Mouse (Mus musculus): ENCODE results near the gene Crb3. TPM values are rescaled to one million over a fixed set of nuclear protein-coding genes. Genes with fewer than 3 reads are reported as not detected.

Gene Crb3
- polyA plus RNA-seq, 1 experiment from 2014 or later: 2.4 TPM

DNA sequence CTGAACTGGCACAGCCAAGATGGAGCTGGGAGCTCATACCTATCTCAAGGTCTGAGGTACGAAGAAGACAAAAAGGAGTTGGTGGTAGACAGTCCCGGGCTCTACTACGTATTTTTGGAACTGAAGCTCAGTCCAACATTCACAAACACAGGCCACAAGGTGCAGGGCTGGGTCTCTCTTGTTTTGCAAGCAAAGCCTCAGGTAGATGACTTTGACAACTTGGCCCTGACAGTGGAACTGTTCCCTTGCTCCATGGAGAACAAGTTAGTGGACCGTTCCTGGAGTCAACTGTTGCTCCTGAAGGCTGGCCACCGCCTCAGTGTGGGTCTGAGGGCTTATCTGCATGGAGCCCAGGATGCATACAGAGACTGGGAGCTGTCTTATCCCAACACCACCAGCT is 48.2 kb downstream of the Crb3 start:
- no peak overlapping the region for H3K9ac ChIP-seq (replicated peaks)
- H3K4me1 ChIP-seq (replicated peaks): peaks cover 22% of the 10 kb centered on the region
- H3K9me3 ChIP-seq: no peaks in the 10 kb centered on the region
- no peak overlapping the region for H3K27ac ChIP-seq
- H3K4me2 ChIP-seq: peak overlapping the region; percentile 11
- ATAC-seq (ENCODE audit: insufficient number of reproducible peaks, insufficient read depth, low FRiP score, low TSS enrichment, low read depth): no peak
- 92% methylated on average over 5 of the region's 5 CpGs for WGBS
- 0 out of 2 replicates have a peak, but pooled peaks cover 4% of the 10 kb centered on the region for H3K36me3 ChIP-seq
- H3K27me3 ChIP-seq: no peaks in the 10 kb centered on the region
- H3K4me3 ChIP-seq (replicated peaks): no peak overlapping the region

DNA sequence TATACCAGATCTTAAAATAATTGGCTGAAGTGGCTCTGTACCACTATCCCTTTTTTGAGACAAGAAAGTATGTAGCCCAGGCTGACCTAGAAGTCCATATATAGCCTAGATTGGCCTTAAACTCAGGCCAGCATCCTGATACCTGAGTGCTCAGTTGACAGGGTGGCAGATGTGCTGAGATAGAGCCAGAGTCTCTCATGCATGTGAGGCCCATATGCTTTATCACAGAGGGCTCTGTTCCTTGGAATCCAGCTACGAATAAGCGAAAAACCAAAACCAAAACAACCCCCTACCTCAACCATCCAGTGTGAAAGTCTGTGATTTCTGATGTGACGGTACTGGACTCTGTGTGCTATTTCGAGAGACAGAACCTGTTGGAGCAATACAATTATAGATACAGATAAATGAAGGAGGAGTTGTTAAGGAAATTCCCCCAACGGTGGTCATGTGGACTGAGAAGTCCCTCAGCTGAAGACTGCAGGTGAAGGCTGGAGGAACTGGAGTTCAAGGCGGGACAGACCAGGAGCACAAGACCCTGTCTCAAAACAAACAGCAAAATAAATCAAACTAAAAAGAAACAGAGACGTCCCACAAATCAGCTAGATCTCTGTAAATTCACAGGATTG is 49.2 kb downstream of the Crb3 start:
- Histone ChIP-seq H3K27ac (no peak overlapping the region), H3K4me1 (replicated peaks) (peaks cover 22% of the 10 kb centered on the region), H3K36me3 (0 out of 2 replicates have a peak, but pooled peaks cover 4% of the 10 kb centered on the region), H3K4me3 (replicated peaks) (no peak overlapping the region), H3K4me2 (no peak overlapping the region), H3K9ac (replicated peaks) (no peak overlapping the region), H3K27me3 (no peaks in the 10 kb centered on the region), H3K9me3 (no peaks in the 10 kb centered on the region)
- ATAC-seq (ENCODE audit: insufficient number of reproducible peaks, insufficient read depth, low FRiP score, low TSS enrichment, low read depth): no peak
- 70% methylated on average over 7 of the region's 7 CpGs for WGBS

DNA sequence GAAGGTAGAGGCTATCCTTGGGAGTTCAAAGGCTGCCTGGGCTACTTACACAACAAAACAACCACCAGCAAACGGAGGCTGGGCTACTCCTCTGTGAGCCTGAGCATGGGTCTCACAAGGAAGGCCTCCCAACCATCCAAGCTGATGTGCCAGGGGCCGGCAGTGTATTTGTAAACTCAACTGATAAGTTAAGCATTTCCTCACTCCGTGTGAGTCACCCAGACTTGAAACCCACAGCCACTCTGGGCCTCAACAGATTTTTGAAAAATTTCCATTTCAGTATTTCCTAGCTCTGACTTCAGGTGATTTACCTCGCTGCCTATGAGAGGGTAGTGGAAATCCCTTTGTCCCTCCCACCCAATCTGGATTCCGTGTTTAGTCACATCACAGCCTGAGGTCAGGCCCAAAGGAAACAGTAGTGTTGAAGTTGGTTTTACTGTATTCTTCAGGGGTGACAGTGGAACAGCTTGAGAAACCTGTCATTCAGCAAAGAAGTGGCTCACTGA is 49.8 kb downstream of the Crb3 start:
- Histone ChIP-seq H3K9ac (replicated peaks) (no peak overlapping the region), H3K36me3 (0 out of 2 replicates have a peak, but pooled peaks cover 4% of the 10 kb centered on the region), H3K4me1 (replicated peaks) (peaks cover 22% of the 10 kb centered on the region), H3K27me3 (no peaks in the 10 kb centered on the region), H3K4me3 (replicated peaks) (no peak overlapping the region), H3K9me3 (no peaks in the 10 kb centered on the region), H3K4me2 (no peak overlapping the region), H3K27ac (no peak overlapping the region)
- ATAC-seq (ENCODE audit: insufficient number of reproducible peaks, insufficient read depth, low FRiP score, low TSS enrichment, low read depth): no peak
- WGBS: 45% methylated on average over 5 of the region's 5 CpGs

DNA sequence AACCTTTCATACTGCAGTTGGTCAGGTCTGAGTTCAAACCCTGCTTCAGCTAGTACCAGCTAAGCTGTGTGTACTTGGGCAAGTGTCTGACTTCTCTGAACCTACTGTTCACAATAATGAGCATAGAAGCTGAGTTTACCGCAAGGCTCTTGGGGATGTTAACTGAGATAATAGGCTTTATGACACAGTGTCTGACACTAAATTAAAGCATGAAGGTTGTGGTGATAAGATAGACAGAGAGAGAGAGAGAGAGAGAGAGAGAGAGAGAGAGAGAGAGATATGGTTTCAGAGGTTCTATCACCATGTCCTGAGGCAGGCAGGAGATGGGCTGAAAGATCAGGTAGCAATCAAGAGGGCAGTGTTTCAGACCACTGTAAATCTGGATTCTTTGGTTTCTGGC is 51.1 kb downstream of the Crb3 start:
- Histone ChIP-seq H3K36me3 (0 out of 2 replicates have a peak, but pooled peaks cover 4% of the 10 kb centered on the region), H3K27ac (no peak overlapping the region), H3K9me3 (no peaks in the 10 kb centered on the region), H3K4me3 (replicated peaks) (no peak overlapping the region), H3K27me3 (no peaks in the 10 kb centered on the region), H3K4me1 (replicated peaks) (peaks cover 15% of the 10 kb centered on the region), H3K4me2 (no peak overlapping the region), H3K9ac (replicated peaks) (no peak overlapping the region)
- WGBS: 85% methylated on average over 1 of the region's 1 CpGs
- ATAC-seq (ENCODE audit: insufficient number of reproducible peaks, insufficient read depth, low FRiP score, low TSS enrichment, low read depth): no peak

DNA sequence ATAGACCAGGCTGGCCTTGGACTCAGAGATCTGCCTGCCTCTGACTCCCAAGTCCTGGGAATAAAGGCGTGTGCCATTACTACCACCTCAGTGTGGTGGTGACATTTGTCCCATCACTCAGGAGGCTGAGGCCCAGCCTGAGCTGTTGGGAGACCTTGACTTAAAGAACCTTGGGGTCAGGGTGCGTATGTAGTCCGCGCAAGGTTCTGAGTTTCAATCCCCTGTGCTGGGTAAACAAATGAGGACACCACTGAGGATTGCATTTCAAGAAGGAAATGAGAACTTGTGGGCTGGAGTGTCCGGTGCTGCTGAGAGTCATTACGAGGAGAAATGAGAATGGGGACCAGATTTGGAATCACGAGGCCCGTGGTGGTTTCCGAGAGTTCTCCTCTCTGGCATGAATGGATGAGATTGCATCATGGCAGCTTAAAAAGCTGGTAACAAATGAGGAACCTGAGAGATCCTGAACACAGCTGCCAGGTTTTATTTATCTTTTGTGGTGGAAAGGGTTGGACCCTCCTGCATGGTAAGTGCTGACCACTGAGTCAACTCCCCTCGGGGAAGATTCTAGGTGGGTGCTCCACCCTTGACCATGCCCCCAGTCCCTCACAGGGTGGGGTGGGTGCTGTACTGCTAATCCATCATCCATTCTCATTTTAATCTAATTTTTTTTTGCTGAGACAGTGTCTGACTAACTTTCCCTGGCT is 54.0 kb downstream of the Crb3 start:
- H3K27ac ChIP-seq: no peak overlapping the region
- H3K9me3 ChIP-seq: no peaks in the 10 kb centered on the region
- no peaks in the 10 kb centered on the region for H3K4me1 ChIP-seq (replicated peaks)
- H3K36me3 ChIP-seq: no peaks in the 10 kb centered on the region
- 84% methylated on average over 10 of the region's 10 CpGs for WGBS
- no peak overlapping the region for H3K4me2 ChIP-seq
- H3K9ac ChIP-seq (replicated peaks): no peak overlapping the region
- H3K4me3 ChIP-seq (replicated peaks): no peak overlapping the region
- no peak for ATAC-seq (ENCODE audit: insufficient number of reproducible peaks, insufficient read depth, low FRiP score, low TSS enrichment, low read depth)
- no peaks in the 10 kb centered on the region; the same call in 1 of the 2 replicates for H3K27me3 ChIP-seq

Other genes with a start within 250 kb of the Crb3 start
- gene Rfx2, start 228.1 kb upstream of the Crb3 start, polyA plus RNA-seq (2016; fragmentation: Nextera tagmentation; extraction: Ambion mirVana): 3.6 and 4.1 TPM in 2 replicates
- gene Acsbg2, start 184.7 kb upstream of the Crb3 start, polyA plus RNA-seq (2016; fragmentation: Nextera tagmentation; extraction: Ambion mirVana): not detected in 2 replicates
- gene 1700061G19Rik, start 183.6 kb upstream of the Crb3 start, polyA plus RNA-seq (2016; fragmentation: Nextera tagmentation; extraction: Ambion mirVana): 0.26 and 0.52 TPM in 2 replicates
- 93.0 and 97.1 TPM in 2 replicates for gene Mllt1, start 123.7 kb upstream of the Crb3 start, polyA plus RNA-seq (2016; fragmentation: Nextera tagmentation; extraction: Ambion mirVana)
- not detected in 2 replicates for gene Acer1, start 77.0 kb upstream of the Crb3 start, polyA plus RNA-seq (2016; fragmentation: Nextera tagmentation; extraction: Ambion mirVana)
- 147 and 151 TPM in 2 replicates for gene Clpp, start 68.8 kb upstream of the Crb3 start, polyA plus RNA-seq (2016; fragmentation: Nextera tagmentation; extraction: Ambion mirVana)
- gene Alkbh7, start 61.8 kb upstream of the Crb3 start, polyA plus RNA-seq (2016; fragmentation: Nextera tagmentation; extraction: Ambion mirVana): 37.6 and 39.8 TPM in 2 replicates
- gene Pspn, start 59.1 kb upstream of the Crb3 start, polyA plus RNA-seq (2016; fragmentation: Nextera tagmentation; extraction: Ambion mirVana): not detected in 2 replicates
- gene Gtf2f1, start 47.8 kb upstream of the Crb3 start, polyA plus RNA-seq (2016; fragmentation: Nextera tagmentation; extraction: Ambion mirVana): 61.5 and 68.2 TPM in 2 replicates
- 0.24 TPM in 1 of 2 replicates, not detected in the other for gene Gm17949, start 47.6 kb upstream of the Crb3 start, polyA plus RNA-seq (2016; fragmentation: Nextera tagmentation; extraction: Ambion mirVana)
- 60.2 and 64.7 TPM in 2 replicates for gene Khsrp, start 27.6 kb upstream of the Crb3 start, polyA plus RNA-seq (2016; fragmentation: Nextera tagmentation; extraction: Ambion mirVana)
- 0.17 and 0.23 TPM in 2 replicates for gene Slc25a41, start 17.5 kb upstream of the Crb3 start, polyA plus RNA-seq (2016; fragmentation: Nextera tagmentation; extraction: Ambion mirVana)
- gene Slc25a23, start 758 bp downstream of the Crb3 start, polyA plus RNA-seq (2016; fragmentation: Nextera tagmentation; extraction: Ambion mirVana): 4.5 and 4.9 TPM in 2 replicates
- 0.99 and 1.2 TPM in 2 replicates for gene Dennd1c, start 19.4 kb downstream of the Crb3 start, polyA plus RNA-seq (2016; fragmentation: Nextera tagmentation; extraction: Ambion mirVana)
- gene Tubb4a, start 28.7 kb downstream of the Crb3 start, polyA plus RNA-seq (2016; fragmentation: Nextera tagmentation; extraction: Ambion mirVana): 12.7 and 14.7 TPM in 2 replicates
- gene Tnfsf9, start 46.2 kb downstream of the Crb3 start, polyA plus RNA-seq (2016; fragmentation: Nextera tagmentation; extraction: Ambion mirVana): 10.2 and 11.3 TPM in 2 replicates
- gene Cd70, start 90.7 kb downstream of the Crb3 start, polyA plus RNA-seq (2016; fragmentation: Nextera tagmentation; extraction: Ambion mirVana): not detected in 2 replicates
- gene Tnfsf14, start 135.1 kb downstream of the Crb3 start, polyA plus RNA-seq (2016; fragmentation: Nextera tagmentation; extraction: Ambion mirVana): 0.18 and 0.33 TPM in 2 replicates
- 0.08 and 1.00 TPM in 2 replicates for gene C3, start 169.0 kb downstream of the Crb3 start, polyA plus RNA-seq (2016; fragmentation: Nextera tagmentation; extraction: Ambion mirVana)
- 30.0 and 31.1 TPM in 2 replicates for gene Gpr108, start 189.3 kb downstream of the Crb3 start, polyA plus RNA-seq (2016; fragmentation: Nextera tagmentation; extraction: Ambion mirVana)
- gene Trip10, start 190.3 kb downstream of the Crb3 start, polyA plus RNA-seq (2016; fragmentation: Nextera tagmentation; extraction: Ambion mirVana): 30.4 and 36.5 TPM in 2 replicates
- 1.8 and 1.9 TPM in 2 replicates for gene Vav1, start 220.0 kb downstream of the Crb3 start, polyA plus RNA-seq (2016; fragmentation: Nextera tagmentation; extraction: Ambion mirVana)

All from limb, embryonic 12.5 days (tissue).